Mouse (Mus musculus): ENCODE measurements around the gene Rhoh. TPM values are rescaled to one million over a fixed set of nuclear protein-coding genes. Genes with fewer than 3 reads are reported as not detected.

The Rhoh gene
- polyA plus RNA-seq, 1 experiment from 2014 or later: 0.90 TPM

DNA sequence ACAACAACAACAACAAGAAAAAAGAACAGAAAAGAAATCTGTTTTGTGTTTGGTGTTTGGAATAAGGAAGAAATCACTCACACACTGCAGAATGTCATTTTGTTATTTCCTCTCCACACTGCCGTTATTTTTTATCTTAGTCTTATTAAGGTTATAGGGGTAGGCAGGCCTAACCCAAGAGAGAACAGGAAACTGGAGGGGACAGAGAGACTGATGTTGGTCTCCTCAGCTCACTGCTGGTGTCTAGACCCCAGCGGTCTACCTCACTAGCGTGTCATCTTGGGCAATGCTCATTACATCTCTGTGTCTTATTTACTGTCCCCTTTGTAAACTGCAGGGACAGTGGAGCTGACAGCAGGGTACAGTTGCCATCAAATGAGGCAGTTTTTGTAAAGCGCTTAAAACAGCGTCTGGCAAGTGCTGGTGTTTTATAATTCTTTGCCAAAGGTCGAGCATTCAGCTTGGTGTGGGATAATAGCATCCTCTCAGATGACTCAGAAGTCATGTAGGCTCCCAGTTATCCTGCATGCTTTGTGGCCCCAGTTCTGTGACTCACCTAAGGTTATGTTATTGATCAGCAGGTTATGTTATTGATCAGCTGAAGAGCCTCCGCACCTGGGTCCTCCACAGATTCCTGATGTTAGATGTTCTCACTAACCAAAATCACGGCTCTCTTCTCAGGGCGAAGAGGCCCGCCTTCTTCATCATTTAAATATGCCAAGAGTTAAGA lies 21.6 kb downstream of the Rhoh start:
- WGBS: 69% methylated on average over 10 of the region's 10 CpGs
- no peak for TF ChIP-seq EP300 (IDR thresholded peaks at IDR 0.05)
- TF ChIP-seq CTCF (IDR thresholded peaks at IDR 0.05): no peak

DNA sequence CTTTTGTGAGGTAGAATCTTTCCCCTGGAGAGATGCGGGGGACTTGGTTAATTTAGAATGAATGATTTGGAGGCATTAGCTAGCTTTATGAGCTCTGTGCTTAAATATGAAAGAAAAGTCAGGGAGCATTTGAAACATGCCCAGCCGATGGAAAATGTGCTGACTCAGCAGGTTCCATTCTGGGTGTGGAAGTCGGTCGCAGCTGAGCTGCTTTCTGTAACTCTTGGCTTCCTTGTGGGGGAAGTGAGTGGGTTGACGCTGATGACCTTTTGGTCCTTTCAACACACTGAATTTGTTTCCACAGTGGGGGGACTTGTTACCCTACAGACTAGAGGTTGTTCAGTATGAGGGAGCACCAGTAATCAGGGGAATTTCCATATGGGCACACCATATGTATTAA lies 22.3 kb downstream of the Rhoh start:
- Histone ChIP-seq H3K27me3 (replicated peaks; ENCODE audit: insufficient read depth, low read length) (no peaks in the 10 kb centered on the region), H3K9me3 (ENCODE audit: low read length) (no peaks in the 10 kb centered on the region), H3K27ac (ENCODE audit: low read length) (no peak overlapping the region), H3K36me3 (ENCODE audit: insufficient read depth, low read length) (no peaks in the 10 kb centered on the region), H3K4me1 (ENCODE audit: insufficient read depth, low read depth, low read length) (no peaks in the 10 kb centered on the region), H3K9ac (replicated peaks; ENCODE audit: low read depth) (no peak overlapping the region), H3K4me3 (ENCODE audit: low read depth, low read length) (no peak overlapping the region), H3K4me2 (replicated peaks; ENCODE audit: low read depth, low read length) (no peak overlapping the region)
- WGBS: 55% methylated on average over 5 of the region's 5 CpGs
- no peak for DNase-seq (ENCODE audit: low spot score)
- ATAC-seq: no peak
- TF ChIP-seq EP300 (IDR thresholded peaks at IDR 0.05): no peak
- no peak for TF ChIP-seq CTCF (IDR thresholded peaks at IDR 0.05)

More for the DNA sequence above, 21.6 kb downstream of the Rhoh start:
- no peaks in the 10 kb centered on the region for H3K27me3 ChIP-seq (replicated peaks; ENCODE audit: insufficient read depth, low read length)
- ATAC-seq: no peak
- no peaks in the 10 kb centered on the region for H3K36me3 ChIP-seq (ENCODE audit: insufficient read depth, low read length)
- H3K9ac ChIP-seq (replicated peaks; ENCODE audit: low read depth): no peak overlapping the region
- no peak overlapping the region for H3K4me2 ChIP-seq (replicated peaks; ENCODE audit: low read depth, low read length)
- no peak for DNase-seq (ENCODE audit: low spot score)
- H3K9me3 ChIP-seq (ENCODE audit: low read length): no peaks in the 10 kb centered on the region
- no peaks in the 10 kb centered on the region for H3K4me1 ChIP-seq (ENCODE audit: insufficient read depth, low read depth, low read length)
- no peak overlapping the region for H3K27ac ChIP-seq (ENCODE audit: low read length)
- no peak overlapping the region for H3K4me3 ChIP-seq (ENCODE audit: low read depth, low read length)

- TF ChIP-seq CTCF (IDR thresholded peaks at IDR 0.05) (no peak), EP300 (IDR thresholded peaks at IDR 0.05) (no peak)
- H3K9ac ChIP-seq (replicated peaks; ENCODE audit: low read depth): no peak overlapping the region
- H3K4me2 ChIP-seq (replicated peaks; ENCODE audit: low read depth, low read length): no peak overlapping the region
- H3K36me3 ChIP-seq (ENCODE audit: insufficient read depth, low read length): no peaks in the 10 kb centered on the region
- H3K4me3 ChIP-seq (ENCODE audit: low read depth, low read length): no peak overlapping the region
- H3K4me1 ChIP-seq (ENCODE audit: insufficient read depth, low read depth, low read length): no peaks in the 10 kb centered on the region
- DNase-seq (ENCODE audit: low spot score): no peak
- no peak overlapping the region for H3K27ac ChIP-seq (ENCODE audit: low read length)
- H3K27me3 ChIP-seq (replicated peaks; ENCODE audit: insufficient read depth, low read length): no peaks in the 10 kb centered on the region
- no peaks in the 10 kb centered on the region for H3K9me3 ChIP-seq (ENCODE audit: low read length)
- 75% methylated on average over 15 of the region's 15 CpGs for WGBS
- ATAC-seq: no peak
Measured at GRCm38 (mm10) chr5:65885699-65886443, 24.9 kb downstream of the Rhoh start.

GRCm38 (mm10) chr5:65888102-65888501 lies 27.1 kb downstream of the Rhoh start:
- WGBS: 83% methylated on average over 5 of the region's 5 CpGs
- no peak overlapping the region for H3K9ac ChIP-seq (replicated peaks; ENCODE audit: low read depth)
- no peaks in the 10 kb centered on the region for H3K36me3 ChIP-seq (ENCODE audit: insufficient read depth, low read length)
- ATAC-seq: no peak
- no peak overlapping the region for H3K4me3 ChIP-seq (ENCODE audit: low read depth, low read length)
- H3K27ac ChIP-seq (ENCODE audit: low read length): no peak overlapping the region
- H3K4me1 ChIP-seq (ENCODE audit: insufficient read depth, low read depth, low read length): no peaks in the 10 kb centered on the region
- H3K4me2 ChIP-seq (replicated peaks; ENCODE audit: low read depth, low read length): no peak overlapping the region
- no peaks in the 10 kb centered on the region for H3K27me3 ChIP-seq (replicated peaks; ENCODE audit: insufficient read depth, low read length)
- no peaks in the 10 kb centered on the region for H3K9me3 ChIP-seq (ENCODE audit: low read length)
- no peak for DNase-seq (ENCODE audit: low spot score)
- no peak for TF ChIP-seq EP300 (IDR thresholded peaks at IDR 0.05)
- TF ChIP-seq CTCF (IDR thresholded peaks at IDR 0.05): no peak

DNA sequence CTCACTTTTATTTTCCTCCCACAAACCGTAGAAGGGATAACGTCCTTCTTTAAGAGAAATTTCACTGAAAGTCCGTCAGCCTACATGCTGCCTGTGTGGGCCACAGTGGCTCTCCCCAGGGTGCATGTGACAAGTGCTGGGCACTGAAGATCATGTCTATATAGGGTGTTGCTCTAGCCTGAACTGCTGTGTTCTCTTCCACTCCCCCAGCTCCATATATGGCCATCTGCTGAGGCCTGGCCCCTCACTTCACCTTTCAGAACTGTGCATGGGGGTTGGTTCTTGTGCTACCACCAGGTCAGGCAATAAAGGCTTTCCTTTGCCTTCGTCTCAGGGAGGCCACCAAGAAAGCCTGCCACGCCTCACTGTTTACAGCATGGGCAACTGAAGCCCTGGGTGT lies 28.0 kb downstream of the Rhoh start:
- ATAC-seq: no peak
- H3K9ac ChIP-seq (replicated peaks; ENCODE audit: low read depth): no peak overlapping the region
- no peaks in the 10 kb centered on the region for H3K9me3 ChIP-seq (ENCODE audit: low read length)
- no peaks in the 10 kb centered on the region for H3K36me3 ChIP-seq (ENCODE audit: insufficient read depth, low read length)
- no peak overlapping the region for H3K4me3 ChIP-seq (ENCODE audit: low read depth, low read length)
- TF ChIP-seq CTCF (IDR thresholded peaks at IDR 0.05): no peak
- no peak for TF ChIP-seq EP300 (IDR thresholded peaks at IDR 0.05)
- no peak overlapping the region for H3K27ac ChIP-seq (ENCODE audit: low read length)
- 62% methylated on average over 5 of the region's 5 CpGs for WGBS
- H3K4me2 ChIP-seq (replicated peaks; ENCODE audit: low read depth, low read length): no peak overlapping the region
- H3K4me1 ChIP-seq (ENCODE audit: insufficient read depth, low read depth, low read length): no peaks in the 10 kb centered on the region
- no peaks in the 10 kb centered on the region for H3K27me3 ChIP-seq (replicated peaks; ENCODE audit: insufficient read depth, low read length)
- DNase-seq (ENCODE audit: low spot score): no peak

GRCm38 (mm10) chr5:65891251-65891826 lies 30.3 kb downstream of the Rhoh start:
- ATAC-seq (no peak), DNase-seq (ENCODE audit: low spot score) (no peak)
- no peak for TF ChIP-seq CTCF (IDR thresholded peaks at IDR 0.05)
- no peak for TF ChIP-seq EP300 (IDR thresholded peaks at IDR 0.05)
- Histone ChIP-seq H3K27me3 (replicated peaks; ENCODE audit: insufficient read depth, low read length) (no peaks in the 10 kb centered on the region), H3K4me2 (replicated peaks; ENCODE audit: low read depth, low read length) (no peak overlapping the region), H3K36me3 (ENCODE audit: insufficient read depth, low read length) (no peaks in the 10 kb centered on the region), H3K4me1 (ENCODE audit: insufficient read depth, low read depth, low read length) (no peaks in the 10 kb centered on the region), H3K9ac (replicated peaks; ENCODE audit: low read depth) (no peak overlapping the region), H3K9me3 (ENCODE audit: low read length) (no peaks in the 10 kb centered on the region), H3K4me3 (ENCODE audit: low read depth, low read length) (no peak overlapping the region), H3K27ac (ENCODE audit: low read length) (no peak overlapping the region)
- 83% methylated on average over 14 of the region's 14 CpGs for WGBS

Measured in lung, postnatal 0 days (tissue).